ENCODE assay signal across 23 mouse cellular contexts in the genomic region with DNA sequence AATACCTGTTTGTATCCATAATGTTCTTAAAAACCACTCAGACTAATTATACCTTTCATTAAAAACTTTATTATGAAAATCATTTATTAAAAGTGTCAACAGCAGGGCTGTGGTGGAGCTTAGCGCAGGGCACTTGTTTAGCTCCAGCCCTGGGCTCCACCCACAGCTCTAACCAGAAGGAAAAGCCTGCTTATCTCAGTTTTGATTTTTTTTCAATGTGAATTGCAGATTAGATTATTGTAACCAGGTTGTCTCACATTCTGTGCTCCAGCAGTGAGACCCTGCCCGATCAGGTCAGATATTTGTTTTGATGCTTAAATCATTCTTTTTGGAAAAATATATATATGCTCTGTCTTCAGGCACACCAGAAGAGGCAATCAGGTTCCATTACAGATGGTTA.
A peak's percentile ranks its signal among the peaks of the same experiment; 100 is the strongest.
DNase-seq lines count a peak whose midpoint lies in the region; ATAC-seq and TF ChIP-seq lines count a peak whose summit lies in the region.
"Had no signal": no experiment of that assay in that cellular context is flagged by ENCODE, and none has a peak within 500 bp of the region (broad histone marks: within the 10 kb centered on the region; RNA-seq: fewer than 3 reads in every experiment).

No protein-coding gene starts in this region.

- no peak overlapping the region for H3K4me3 ChIP-seq in MEL (ENCODE audit: control insufficient read depth in 1 of 2, insufficient read depth in 1 of 2, low read depth in 2 of 2, low read length in 2 of 2)
- H3K4me3 ChIP-seq in lung, adult 2 months (replicated peaks; ENCODE audit: extremely low read depth, low read depth, low read length) = no peak overlapping the region
- H3K4me3 ChIP-seq in stomach, postnatal 0 days (ENCODE audit: low read depth, low read length) = no peak overlapping the region

- H3K27ac ChIP-seq in MEL (ENCODE audit: control insufficient read depth, low read depth, low read length) = no peak overlapping the region
- no peak overlapping the region for H3K27ac ChIP-seq in stomach, postnatal 0 days (replicated peaks)

- peak; percentile 51 to 52; a peak in 1 of 4 replicates for ATAC-seq in hematopoietic stem cell, adult 5-6 weeks (replicated peaks in 1 of 2; ENCODE audit: insufficient read depth in 1 of 2, low FRiP score in 2 of 2, low TSS enrichment in 1 of 2, low read depth in 1 of 2, poor library complexity in 2 of 2, severe bottlenecking in 2 of 2)
- ATAC-seq in megakaryocyte progenitor cell, adult 5-6 weeks (replicated peaks; ENCODE audit: poor library complexity) = peak; percentile 38
- 0 out of 2 replicates have a peak, but pooled peaks have one; percentile 44 for ATAC-seq in megakaryocyte-erythroid progenitor cell, adult 5-6 weeks (replicated peaks; ENCODE audit: low FRiP score, low TSS enrichment, poor library complexity, severe bottlenecking)
- ATAC-seq in stomach, postnatal 0 days (ENCODE audit: low FRiP score, low TSS enrichment) = no peak
- ATAC-seq: activated CD4-positive, CD25-positive, alpha-beta regulatory T cell, adult 4 months; CD4-positive, CD25-positive, alpha-beta regulatory T cell, adult 4 months; Patski had no signal

- H3K9me3 ChIP-seq in MEL (replicated peaks; ENCODE audit: insufficient read depth, low read length) = no peaks in the 10 kb centered on the region
- H3K9me3 ChIP-seq in stomach, postnatal 0 days (ENCODE audit: control insufficient read depth, low read length) = no peaks in the 10 kb centered on the region
- H3K9me3 ChIP-seq: G1E had no signal

- H3K27me3 ChIP-seq in MEL (ENCODE audit: control insufficient read depth in 1 of 2, insufficient read depth in 2 of 2, low read length in 2 of 2) = no peaks in the 10 kb centered on the region
- no peaks in the 10 kb centered on the region for H3K27me3 ChIP-seq in stomach, postnatal 0 days (ENCODE audit: control insufficient read depth, insufficient read depth, low read length)
- H3K27me3 ChIP-seq: CH12.LX, Patski had no signal

- H3K9ac ChIP-seq in MEL (ENCODE audit: control insufficient read depth, low read depth, low read length, poor library complexity, severe bottlenecking) = no peak overlapping the region
- no peak overlapping the region for H3K9ac ChIP-seq in stomach, postnatal 0 days (ENCODE audit: low read length)

- peak in 1 of 2 experiments; percentile 46; a peak in 1 of 4 replicates for TF ChIP-seq EP300 in MEL (IDR thresholded peaks at IDR 0.05; ENCODE audit: low read depth in 1 of 2, low read length in 2 of 2)
- no peak for TF ChIP-seq EP300 in stomach, postnatal 0 days (optimal IDR thresholded peaks at IDR 0.05)

- peak; percentile 22 for DNase-seq in MEL (ENCODE audit: low read depth, low spot score)
- DNase-seq in left cerebral cortex, adult 18-20 months (ENCODE audit: low spot score in 2 of 2) = no peak
- DNase-seq in lung, adult 2 months = no peak
- DNase-seq in urinary bladder, postnatal 4 days (ENCODE audit: low spot score in 2 of 2) = no peak
- no peak for DNase-seq in stomach, postnatal 0 days (ENCODE audit: low spot score)
- DNase-seq: adrenal gland, adult 2 months; adrenal gland, adult 8-10 months; adrenal gland, postnatal 10 days; adrenal gland, postnatal 14 days; adrenal gland, postnatal 25 days; adrenal gland, postnatal 36 days; B cell, adult 2 months; cerebellum, adult 11 months; cerebellum, adult 11-12 months; cerebellum, adult 18-20 months had no signal

- TF ChIP-seq RAD21 in MEL (IDR thresholded peaks at IDR 0.05; ENCODE audit: low read depth, low read length) = no peak

- 63% methylated on average over 2 of the region's 2 CpGs for whole genome bisulfite sequencing in lung, adult 2 months
- WGBS in stomach, postnatal 0 days = 68% methylated on average over 2 of the region's 2 CpGs

- no peak overlapping the region for H3K4me2 ChIP-seq in stomach, postnatal 0 days (replicated peaks; ENCODE audit: low read depth)

- H3K36me3 ChIP-seq in MEL (ENCODE audit: control insufficient read depth in 1 of 2, insufficient read depth in 2 of 2, low read length in 2 of 2) = peaks cover 0 to 15% of the 10 kb centered on the region in 2 experiments; a peak in 2 of 4 replicates
- H3K36me3 ChIP-seq in stomach, postnatal 0 days (ENCODE audit: control insufficient read depth, insufficient read depth, low read length) = no peaks in the 10 kb centered on the region

- no peak for TF ChIP-seq POLR2A in MEL (IDR thresholded peaks at IDR 0.05; ENCODE audit: control insufficient read depth in 1 of 2, insufficient read depth in 1 of 2, low read depth in 1 of 2, low read length in 2 of 2, poor library complexity in 1 of 2)
- no peak for TF ChIP-seq POLR2A in lung, adult 2 months (IDR thresholded peaks at IDR 0.05; ENCODE audit: borderline replicate concordance, extremely low read depth, low read depth, low read length)

- no peak for TF ChIP-seq CTCF in MEL (IDR thresholded peaks at IDR 0.05 in 2 of 3, conservative IDR thresholded peaks at IDR 0.05 in 1 of 3; ENCODE audit: control insufficient read depth in 1 of 3, insufficient read depth in 1 of 3, low read depth in 2 of 3, low read length in 3 of 3, poor library complexity in 1 of 3, severe bottlenecking in 1 of 3)
- TF ChIP-seq CTCF in lung, adult 2 months (IDR thresholded peaks at IDR 0.05; ENCODE audit: insufficient read depth, low read length) = no peak
- no peak for TF ChIP-seq CTCF in stomach, postnatal 0 days (IDR thresholded peaks at IDR 0.05; ENCODE audit: low read depth)

- peaks cover 7 to 10% of the 10 kb centered on the region in 2 experiments for H3K4me1 ChIP-seq in MEL (ENCODE audit: control insufficient read depth in 1 of 2, insufficient read depth in 2 of 2, low read length in 2 of 2)
- no peaks in the 10 kb centered on the region for H3K4me1 ChIP-seq in lung, adult 2 months (ENCODE audit: control insufficient read depth, insufficient read depth, low read length)
- H3K4me1 ChIP-seq in stomach, postnatal 0 days (replicated peaks; ENCODE audit: control insufficient read depth, insufficient read depth) = no peaks in the 10 kb centered on the region

- H3K79me2 ChIP-seq in MEL (ENCODE audit: control insufficient read depth, insufficient read depth, low read length, poor library complexity) = no peaks in the 10 kb centered on the region

TF ChIP-seq in MEL, 35 proteins besides CTCF, POLR2A, EP300 and RAD21:
- TF ChIP-seq MAX (IDR thresholded peaks at IDR 0.05; ENCODE audit: low read length) (no peak), MYC (IDR thresholded peaks at IDR 0.05; ENCODE audit: low read depth, low read length) (no peak), TCF12 (IDR thresholded peaks at IDR 0.05; ENCODE audit: low read depth, low read length) (peak; percentile 77), GATA1 (IDR thresholded peaks at IDR 0.05; ENCODE audit: low read depth, low read length) (peak; percentile 70), ZNF384 (IDR thresholded peaks at IDR 0.05; ENCODE audit: low read depth, low read length) (peak; percentile 53), RCOR1 (IDR thresholded peaks at IDR 0.05; ENCODE audit: low read depth, low read length) (peak; percentile 83), TAL1 (IDR thresholded peaks at IDR 0.05; ENCODE audit: low read length) (no peak), USF1 (IDR thresholded peaks at IDR 0.05; ENCODE audit: low read depth, low read length) (no peak), POLR2AphosphoS5 (IDR thresholded peaks at IDR 0.05; ENCODE audit: borderline replicate concordance, low read depth, low read length) (no peak), ZKSCAN1 (IDR thresholded peaks at IDR 0.05; ENCODE audit: low read depth, low read length) (no peak)
